Mouse (Mus musculus): ENCODE measurements around the gene B2m.
"Not testable (repeated sequence)": the region's sequence is repeated elsewhere in the genome, so short reads cannot be mapped to it uniquely, and the experiment has no call there.

B2m gene

DNA sequence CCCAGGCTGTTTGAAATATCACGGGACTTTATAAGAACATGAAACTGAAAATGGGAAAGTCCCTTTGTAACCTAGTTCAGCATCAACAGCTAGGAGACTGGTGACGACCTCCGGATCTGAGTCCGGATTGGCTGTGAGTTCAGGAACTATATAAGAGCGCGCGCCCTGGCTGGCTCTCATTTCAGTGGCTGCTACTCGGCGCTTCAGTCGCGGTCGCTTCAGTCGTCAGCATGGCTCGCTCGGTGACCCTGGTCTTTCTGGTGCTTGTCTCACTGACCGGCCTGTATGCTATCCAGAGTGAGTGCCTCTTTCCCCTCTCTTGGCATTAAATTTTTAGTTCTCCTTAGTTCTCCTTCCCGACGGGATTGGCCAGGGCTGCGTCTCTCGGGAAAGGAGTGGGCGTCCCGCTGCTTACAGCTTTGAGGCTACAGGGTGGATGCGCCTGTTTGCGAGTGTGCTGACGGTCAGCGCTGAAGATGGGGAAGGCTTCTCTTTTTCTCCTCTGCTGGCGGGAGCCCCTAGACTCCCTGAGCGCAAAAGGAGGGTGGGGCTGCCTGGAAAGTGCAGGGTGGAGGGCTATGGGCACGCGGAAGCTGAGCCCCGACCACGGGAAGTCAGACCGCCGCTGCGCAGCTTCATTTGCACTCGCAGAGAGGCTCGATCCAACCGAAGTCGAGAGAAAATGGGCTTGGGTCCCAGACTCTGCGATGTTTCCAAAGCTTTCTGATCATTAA is at the start of gene B2m:
B2m (plus strand) TSS at position 179 of the 734 bp plus-strand sequence.
- peak; percentile 99 for DNase-seq (ENCODE audit: low spot score)

DNA sequence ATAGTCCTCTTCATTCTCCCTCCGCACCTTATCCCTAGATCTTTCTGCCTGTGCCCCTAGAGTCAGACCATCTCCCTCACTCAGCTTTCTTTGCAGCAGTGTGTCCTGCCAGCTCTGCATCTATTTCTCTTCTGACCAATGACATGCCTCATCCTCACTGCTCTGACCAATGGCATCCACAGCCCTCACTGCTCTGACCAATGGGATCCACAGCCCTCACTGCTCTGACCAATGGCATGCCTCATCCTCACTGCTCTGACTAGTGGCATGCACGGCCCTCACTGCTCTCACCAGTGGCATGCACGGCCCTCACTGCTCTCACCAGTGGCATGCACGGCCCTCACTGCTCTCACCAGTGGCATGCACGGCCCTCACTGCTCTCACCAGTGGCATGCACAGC is 49.8 kb upstream of the B2m start:
- not testable (repeated sequence) for DNase-seq (ENCODE audit: low spot score)

DNA sequence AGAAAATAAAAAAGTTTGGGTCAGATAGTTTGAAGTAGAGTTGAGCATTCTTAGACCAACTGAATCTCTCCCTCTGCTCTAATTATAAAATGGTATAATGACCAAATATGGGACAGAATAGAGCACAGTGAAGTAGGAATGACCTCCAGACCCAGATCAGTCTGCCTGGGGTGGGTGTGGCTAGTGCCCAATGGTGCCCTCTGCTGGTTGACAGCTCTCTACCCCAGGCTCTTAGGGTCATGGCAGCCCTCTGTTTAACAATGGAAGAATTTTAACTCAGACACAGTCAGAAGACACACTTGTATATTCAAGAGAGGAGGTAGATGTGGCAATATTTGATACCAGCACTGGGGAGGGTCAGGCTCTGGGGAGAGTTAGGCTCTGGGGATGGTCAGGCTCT is 45.4 kb upstream of the B2m start:
- DNase-seq (ENCODE audit: low spot score), result no peak

DNA sequence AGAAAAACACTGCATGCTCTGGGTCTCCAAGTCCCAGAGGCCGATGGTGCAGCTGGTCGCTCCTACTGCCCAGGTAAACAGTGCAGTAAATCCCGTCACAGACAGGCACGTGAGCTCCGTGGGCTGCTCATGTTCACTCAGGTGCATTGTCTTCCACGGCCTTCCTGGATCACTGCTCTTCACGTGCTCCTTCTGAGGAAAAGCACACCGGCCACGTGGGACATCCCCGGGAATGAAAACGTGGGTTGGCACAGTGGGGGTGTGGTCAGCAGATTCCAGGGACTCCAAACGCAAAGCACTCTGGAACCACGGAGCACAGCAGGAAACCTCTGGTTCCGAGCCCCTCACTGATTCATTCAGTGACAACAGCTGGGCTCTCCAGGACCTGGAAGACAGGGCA is 39.4 kb upstream of the B2m start:
- DNase-seq (ENCODE audit: low spot score), result no peak

DNA sequence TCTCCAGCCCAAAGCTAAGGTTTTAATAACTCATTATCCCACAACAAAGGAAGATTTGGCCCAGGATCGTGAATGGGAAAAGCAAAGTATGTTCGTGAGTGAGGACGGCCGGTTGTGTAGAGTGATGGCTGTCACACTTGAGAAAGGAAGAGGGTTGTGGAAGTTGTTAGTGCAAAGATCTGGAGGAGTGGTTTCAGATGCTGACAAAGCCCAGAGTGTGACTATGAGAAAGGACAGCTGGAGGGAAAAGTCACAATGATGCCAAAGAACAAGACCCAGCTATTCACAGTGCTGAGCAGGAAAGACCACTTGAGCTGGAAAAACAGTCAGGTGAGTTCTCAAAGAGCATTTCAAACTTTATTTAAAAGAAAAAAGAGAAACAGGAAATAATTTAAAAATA is 37.8 kb upstream of the B2m start:
- no peak for DNase-seq (ENCODE audit: low spot score)

DNA sequence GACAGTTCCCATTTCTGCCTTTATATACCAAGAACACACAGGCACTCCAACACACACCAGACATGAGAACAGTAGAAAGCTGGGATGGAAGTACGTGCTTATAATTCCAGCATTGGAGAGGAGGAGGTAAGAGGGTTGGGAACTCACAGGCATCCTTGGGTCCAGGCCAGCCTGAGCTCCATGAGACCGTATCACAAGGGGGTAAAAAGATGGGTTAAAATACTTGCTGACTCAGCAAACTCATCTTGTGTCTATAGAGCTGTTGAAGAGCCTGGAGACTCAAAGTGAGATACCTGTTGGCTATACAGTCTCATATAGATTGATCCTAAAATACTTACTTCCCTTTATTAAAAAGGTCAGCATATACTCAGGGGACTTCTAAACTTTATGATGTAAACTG is 30.6 kb upstream of the B2m start:
- no peak for DNase-seq (ENCODE audit: low spot score)

DNA sequence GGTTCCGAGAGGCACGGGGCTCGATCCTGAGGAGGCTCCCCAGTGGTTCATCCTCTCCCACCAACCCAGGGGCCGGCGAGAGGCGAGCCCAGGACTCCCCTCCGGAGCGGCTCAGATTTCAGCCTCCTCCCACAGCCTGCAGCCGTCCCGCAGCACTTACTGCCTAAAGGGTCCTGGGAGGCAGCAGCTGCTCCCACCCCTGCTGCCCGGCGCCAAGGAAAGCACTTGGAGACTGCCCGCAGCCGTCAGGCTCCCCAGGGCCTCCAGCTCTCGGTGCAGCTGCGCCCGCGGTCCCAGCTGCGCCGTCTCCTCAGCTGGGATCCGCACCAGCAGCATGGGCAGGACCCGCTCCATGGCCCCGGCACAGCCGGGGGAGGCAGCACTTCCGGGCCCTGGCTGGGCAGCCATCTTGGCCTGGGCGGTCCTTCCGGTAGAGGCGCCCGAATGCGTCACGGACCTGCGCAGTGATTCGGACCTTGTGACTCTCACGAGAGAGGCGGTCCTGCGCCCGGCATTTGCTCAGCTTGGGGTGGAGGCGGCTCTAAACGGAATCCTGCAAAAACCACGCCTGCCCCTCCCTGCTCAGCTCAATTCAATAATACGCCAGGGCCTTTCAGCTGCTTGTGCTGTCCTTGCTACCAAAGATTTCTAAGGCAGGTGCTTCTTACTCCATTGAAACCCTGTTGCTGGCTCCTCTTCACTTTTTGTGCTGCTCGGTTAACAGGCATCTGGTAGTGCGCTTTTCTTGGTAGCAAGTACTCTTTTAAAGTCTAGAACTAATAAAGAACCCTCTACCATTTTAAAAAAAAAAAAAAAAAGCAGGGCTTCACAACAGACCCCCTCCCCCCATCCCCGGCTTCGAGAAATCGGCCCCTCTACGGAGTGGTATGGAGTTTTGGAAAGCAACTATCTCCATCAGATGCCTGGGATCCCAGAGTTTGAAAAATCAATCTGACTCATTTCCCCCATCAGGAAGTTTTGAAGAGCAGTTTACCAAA is 29.2 kb upstream of the B2m start, which contains the start of gene Spg11:
Spg11 (minus strand) TSS at position 426 of the 998 bp plus-strand sequence.
- peak; percentile 92 for DNase-seq (ENCODE audit: low spot score)

DNA sequence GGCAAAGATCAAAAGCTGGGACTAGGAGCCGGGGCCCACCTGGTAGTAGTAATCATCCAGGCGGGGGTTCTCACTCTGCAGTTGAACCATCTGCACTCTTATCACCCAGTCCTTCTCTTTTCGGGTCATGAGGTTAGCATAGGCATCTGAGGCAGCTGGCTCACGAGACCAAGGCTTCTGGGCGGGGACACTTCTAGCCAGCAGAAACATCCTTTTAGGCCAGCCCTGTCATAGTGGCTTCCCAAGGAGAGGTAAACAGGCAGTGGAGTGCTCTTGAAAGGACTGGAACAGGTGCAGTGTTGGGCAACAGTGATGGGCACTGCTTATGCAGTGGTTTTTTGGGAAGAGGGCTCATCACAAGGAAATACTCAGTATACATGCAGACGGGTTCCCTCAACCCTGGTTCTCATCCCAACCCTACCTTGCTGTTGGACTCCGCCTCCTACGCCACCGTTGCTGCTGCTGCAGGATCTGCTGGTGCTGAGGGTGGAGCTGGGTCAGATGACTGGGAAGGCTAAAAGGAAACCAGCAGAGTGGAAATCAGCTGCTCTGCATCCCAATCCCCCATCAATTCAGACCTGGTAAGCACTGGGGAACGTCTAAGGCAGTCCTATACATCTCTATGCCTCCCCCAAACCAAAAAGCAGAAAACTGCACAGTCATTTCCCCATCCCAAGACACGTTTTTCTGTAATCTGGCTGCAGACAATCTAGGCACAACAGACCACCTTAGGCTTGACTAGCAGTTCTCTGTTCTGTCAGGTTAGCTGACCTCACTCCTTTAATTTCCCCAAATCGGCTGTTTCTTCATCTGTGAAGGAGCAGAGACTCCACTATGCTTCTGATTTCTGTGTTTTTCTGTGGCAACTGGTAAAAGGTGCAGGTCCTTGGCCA is 21.6 kb upstream of the B2m start:
- no peak for DNase-seq (ENCODE audit: low spot score)

DNA sequence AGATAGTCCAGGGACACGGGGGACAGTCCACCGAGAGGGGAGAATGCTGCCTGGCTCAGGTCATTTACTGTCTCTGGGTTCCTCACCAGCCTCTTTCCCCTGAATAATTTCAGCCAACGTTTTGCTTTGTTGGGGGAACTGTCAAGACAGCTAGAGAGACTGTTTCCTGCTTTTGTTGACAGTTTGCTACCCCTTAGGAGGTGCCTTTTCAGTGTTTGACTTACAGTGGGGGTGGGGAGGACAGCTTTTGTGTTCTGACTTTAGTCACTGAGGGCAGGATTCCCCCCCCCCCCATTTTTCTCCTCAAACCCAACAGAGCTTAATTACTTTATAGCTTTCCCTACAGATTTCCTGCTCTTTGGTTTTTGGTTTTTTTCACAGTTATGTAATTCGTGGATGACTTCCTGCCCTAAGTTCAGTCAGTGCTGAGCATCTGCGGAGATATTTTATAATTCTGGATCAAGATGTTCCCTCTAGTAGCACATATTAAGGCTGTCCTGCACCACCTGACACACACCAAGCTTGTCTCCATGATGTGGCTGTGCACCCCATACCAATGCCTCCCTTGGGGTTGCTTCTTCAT is 20.6 kb upstream of the B2m start:
- no peak for DNase-seq (ENCODE audit: low spot score)

DNA sequence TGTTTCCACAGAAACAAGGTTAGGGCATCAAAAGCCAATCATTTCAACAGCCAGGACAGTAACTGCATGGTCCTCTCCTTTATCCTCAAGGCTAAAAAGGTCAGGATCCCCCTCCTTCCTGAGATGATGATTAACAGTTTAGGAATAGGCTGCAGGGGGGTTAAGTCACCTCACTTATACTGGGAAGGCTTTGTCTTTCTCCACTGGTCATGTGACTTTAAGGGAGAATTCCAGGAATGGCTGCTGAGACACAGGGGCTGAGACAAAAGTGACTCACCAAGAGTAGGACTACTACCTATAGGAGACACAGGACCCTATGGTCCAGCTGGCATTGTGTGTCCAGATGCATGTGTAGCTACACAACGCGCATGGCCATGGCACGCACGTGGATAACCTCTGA is 19.9 kb upstream of the B2m start:
- no peak for DNase-seq (ENCODE audit: low spot score)

DNA sequence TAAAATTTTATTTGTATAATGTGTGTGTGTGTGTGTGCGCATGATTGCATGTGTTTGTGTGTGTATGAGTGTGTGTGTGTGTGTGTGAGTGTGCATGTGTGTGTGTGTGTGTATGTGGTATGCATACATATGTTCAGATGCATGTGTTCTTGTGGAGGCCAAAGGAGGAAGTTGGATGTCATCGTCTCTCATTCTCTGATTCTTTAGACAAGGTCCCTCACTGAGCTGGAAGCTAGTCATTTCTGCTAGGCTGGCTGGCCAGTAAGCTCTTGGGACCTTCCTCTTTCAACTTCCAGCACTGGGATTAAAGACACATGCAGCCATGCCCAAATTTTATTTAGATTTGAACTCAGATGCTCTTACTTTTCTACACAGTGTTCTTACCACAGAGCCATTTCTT is 15.4 kb upstream of the B2m start:
- no peak for DNase-seq (ENCODE audit: low spot score)

DNA sequence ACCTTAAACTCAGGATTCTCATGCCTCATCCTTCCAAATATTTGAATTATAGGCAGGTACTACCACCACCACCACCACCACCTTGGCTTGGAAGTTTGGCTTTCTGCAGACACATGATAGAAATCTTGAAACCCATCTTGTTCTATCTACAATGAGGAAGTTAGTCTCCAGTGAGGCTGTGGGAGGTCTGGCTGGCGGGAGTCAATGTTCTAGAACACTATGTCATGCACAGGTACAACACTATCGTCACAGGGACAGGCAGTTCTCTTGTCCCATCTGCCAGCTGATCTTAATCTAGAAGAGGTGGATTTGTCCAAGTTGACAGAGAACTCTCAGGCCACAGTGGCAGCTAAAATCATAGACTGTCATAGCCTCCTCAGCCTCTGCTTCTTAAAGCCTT is 14.9 kb upstream of the B2m start:
- no peak for DNase-seq (ENCODE audit: low spot score)

DNA sequence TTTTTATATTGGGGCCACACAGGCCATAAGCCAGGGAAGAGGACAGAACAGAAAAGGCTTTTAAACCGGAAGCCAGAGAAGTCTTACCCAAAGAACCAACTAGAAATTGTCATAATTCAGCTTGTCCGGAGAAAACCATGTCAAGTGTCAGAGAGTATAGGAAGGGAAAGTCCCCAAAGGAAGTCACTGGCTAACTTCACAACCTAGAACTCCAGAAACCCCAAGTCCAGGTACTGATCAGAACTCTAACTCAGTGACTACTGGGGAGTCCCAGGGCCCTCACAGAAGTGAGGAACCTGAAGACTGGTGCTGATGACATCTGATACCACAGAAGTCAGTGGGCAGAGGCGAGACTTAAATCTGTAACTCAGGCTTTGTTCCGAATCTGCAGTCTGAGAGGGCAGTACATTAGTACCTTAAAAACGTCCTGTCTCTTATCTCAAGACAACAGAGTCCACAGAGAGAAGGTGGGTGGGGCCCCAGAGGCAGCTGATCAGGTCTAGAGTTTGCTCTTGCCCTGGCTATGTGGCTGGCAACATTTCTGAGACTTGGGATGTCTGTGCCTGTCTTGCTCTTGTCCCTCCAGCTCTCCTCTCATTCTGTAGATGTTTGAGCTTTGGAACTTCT is 9.5 kb upstream of the B2m start:
- no peak for DNase-seq (ENCODE audit: low spot score)

DNA sequence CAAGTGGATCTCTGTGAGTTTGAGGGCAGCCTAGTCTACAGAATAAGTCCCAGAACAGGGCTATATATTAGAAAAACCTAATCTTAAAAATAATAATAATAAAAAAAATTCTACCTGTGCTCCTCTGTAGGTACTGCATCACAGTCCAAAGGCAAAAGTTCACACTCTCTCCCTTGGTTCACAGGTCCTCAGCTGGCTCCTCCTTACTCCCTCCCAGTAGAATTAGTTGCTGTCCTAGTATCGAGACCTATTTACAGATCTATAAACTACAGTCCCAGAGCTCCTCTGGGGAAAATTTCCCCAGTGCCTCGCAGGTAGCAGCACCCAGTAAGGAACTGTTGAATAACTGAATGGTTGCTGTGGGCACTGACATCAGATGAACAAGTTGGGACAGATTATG is 6.7 kb upstream of the B2m start:
- no peak for DNase-seq (ENCODE audit: low spot score)

DNA sequence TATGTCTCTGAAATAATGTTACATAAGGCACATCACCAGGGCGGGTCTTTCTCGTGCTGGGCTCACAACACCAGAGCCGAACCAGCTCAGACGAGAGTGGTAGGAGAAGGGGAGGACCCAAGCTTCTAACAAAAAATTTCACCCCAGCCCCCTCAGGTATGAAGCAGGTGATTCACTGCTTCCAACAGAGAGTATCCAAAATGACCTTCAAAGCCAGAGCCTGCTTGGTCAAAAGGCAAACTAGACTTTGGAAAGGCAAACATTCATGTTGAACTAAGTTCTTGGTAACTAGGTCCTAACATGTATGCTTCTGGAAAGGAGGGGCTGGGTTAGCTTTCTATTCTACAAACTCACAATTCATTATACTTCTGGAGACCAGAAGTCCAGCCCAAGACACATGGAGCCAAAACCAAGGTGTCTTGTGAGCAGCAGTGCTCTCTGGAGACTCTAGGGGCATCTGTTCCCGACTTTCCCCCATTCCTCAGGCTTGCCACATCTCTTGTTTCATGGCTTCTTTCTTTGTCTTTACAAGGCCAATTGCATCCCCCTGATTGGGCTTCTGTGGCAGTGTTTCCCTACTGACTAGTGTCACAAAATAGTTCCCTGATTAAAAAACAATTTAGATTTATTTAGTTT is 6.0 kb upstream of the B2m start:
- no peak for DNase-seq (ENCODE audit: low spot score)

DNA sequence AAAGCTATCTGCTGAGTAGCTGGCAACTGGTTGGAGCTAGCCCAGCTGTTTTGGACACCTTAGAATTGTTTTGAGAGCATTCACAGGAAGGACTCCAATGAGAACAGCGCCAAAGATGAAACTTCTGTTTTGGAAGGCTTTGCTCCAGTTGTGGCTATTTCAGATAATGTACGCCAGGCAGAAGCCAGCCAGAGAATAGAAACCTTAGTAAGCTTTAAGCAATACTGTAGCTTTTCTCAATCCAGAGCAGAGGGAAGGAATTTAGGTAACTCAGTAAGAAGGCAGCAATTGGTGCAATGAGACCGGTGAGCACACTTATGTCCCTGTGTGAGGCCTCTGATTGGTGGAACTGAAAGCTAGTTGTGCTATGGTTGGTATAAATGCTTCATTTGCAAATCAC is 4.4 kb upstream of the B2m start:
- DNase-seq (ENCODE audit: low spot score), result no peak

DNA sequence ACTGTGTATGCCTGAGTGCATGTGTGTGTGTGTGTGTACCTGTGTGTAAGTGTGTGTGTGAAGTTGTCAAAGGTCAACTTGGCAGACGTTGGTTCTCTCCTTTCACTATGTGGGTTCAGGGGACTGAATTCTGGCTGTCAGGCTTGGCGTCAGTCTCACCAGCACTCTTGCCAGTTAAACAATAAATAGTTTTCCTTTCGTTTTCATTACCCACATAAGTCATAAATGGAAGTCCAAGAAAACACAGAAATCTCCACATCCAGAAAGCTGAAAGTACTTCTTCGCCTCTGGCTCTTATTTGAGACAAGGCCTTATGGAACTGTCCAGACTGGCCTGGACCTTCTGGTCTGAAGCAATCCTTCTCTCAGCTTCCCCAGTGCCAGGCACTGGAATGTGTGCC is 1.7 kb upstream of the B2m start:
- DNase-seq (ENCODE audit: low spot score), result no peak

DNA sequence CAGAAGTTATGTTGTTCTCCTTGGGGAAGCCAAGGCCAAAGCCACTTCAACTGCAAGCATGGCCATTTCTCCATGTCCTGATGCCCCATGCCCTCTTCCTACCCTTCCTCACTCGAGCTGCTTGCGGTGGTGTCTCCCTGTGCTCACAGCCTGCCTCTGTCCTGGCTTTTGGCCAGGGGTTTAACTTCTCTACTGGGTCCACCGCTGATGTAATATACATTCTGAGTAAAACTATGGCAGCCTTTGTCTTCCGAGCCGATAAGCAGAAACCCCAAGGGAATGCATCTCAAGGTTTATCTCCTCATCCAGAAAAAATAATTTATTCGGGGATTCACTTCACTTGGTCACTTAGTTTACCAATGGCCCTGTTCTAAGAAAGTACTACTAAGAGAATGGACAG is 799 bp upstream of the B2m start:
- no peak for DNase-seq (ENCODE audit: low spot score)

DNA sequence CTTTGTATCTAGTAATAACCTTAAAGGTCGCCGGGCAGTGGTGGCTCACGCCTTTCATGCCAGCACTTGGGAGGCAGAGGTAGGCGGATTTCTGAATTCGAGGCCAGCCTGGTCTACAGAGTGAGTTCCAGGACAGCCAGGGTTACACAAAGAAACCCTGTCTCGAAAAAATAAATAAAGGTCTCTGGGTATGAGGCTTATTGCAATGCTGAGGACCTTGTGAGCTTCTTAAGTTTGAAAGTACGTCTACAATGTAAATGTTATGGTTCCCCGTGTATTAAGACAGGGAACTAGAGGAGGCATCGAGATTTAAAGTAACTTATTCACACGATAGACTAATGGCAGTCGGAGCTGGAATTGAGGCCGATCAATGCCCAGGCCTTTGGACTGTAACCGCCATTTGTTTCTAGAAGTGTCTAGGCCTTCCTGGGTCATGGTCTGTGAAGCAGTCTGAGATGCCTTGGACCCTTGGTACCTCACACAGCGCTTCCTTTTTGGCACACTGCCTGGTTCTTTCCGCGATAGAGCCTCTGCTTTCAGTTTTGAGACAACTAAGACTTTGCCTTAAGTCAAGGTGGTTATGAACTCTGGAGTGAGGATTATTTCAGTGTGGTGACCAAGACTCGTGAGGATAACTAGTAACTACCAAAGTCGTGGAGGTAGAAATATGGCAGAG is 894 bp downstream of the B2m start:
- DNase-seq (ENCODE audit: low spot score), result peak; percentile 27

DNA sequence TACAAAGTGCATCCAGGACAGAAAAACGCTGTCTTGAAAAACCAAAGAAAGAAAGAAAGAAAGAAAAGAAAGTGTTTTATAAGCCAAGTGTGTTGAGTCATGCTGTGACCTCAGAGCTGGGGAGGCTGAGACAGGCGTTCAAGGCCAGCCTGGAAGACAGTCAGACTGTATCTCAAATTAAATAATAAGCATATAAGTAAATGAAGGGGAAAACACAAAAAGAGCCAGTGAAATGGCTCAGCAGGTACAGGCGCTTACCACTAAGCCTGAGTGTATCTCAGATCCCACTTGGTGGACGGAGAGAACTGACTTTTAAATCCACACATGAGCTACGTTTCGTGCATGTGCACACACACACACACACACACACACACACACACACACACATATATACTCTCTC is 1.8 kb downstream of the B2m start:
- DNase-seq (ENCODE audit: low spot score), result no peak

Data from layer of hippocampus, adult 9-10 months (tissue).